Mouse (Mus musculus): ENCODE results near the gene Usp17lb.

DNA sequence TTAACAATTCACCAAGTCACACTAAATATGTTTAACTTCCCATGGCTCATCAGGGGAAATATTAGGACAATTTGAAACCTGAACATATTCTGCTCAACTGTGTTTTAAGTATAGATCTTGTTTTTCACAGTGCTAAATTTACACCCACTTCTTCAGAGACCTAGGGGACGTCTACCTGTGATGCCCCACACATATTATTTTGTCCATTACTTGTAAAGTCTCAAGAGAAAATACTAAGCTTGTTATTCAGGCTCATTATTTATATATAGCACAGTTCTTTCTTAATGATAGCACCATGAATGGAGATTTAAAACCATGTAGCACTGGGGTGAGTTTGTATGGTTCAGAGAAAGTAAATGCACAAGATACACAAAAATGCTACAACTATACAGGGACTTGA lies 35.3 kb upstream of the Usp17lb start, which contains the start of gene Olfr665:
- TF ChIP-seq POLR2A (IDR thresholded peaks at IDR 0.05; ENCODE audit: borderline replicate concordance, extremely low read depth, low read depth, low read length) (no peak), CTCF (IDR thresholded peaks at IDR 0.05; ENCODE audit: insufficient read depth, low read length) (no peak)
